Mouse (Mus musculus) T-helper 2 cell (primary cell): ENCODE data around the gene Gpr182.

Source experiments
- in situ Hi-C: fragments of 300-600 bp; cut with MboI, MseI; formaldehyde crosslinking; loops from one replicate; pipeline ENCODE4 v1.15.1; 2025; ENCODE audit warnings: high pct_unique_total_duplicates

Gpr182 gene

DNA sequence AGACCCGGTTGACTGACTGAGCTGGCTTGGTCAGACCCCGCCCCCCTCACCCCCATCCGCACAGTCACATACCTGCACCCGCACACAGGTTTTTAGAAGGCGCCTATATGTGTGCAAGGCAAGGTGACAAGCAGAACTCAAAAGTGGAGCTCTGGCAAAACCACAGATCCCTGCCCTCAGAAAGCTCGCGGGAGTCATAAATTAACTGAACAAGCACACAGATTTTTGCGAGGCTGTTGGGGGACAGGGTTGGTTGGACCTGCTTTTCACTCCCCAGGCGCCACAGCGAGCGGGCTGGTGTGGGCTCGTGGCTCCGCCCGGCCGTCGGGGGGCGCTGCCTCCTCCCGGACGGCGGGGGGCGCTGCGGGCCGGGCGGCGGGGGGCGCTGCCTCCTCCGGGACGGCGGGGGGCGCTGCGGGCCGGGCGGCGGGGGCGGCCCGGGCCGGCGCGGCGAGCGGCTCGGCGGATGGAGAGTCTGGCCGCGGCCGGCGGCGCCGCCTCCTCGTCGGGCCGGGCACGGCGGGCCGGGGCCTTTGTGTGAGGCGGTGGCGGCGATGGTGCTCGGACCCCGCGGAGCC lies 12.4 kb downstream of the Gpr182 start, which contains the start of gene Zbtb39:
Zbtb39 (plus strand) TSS at position 456 of the 578 bp plus-strand sequence.
- in situ Hi-C loops, result no loop called here

DNA sequence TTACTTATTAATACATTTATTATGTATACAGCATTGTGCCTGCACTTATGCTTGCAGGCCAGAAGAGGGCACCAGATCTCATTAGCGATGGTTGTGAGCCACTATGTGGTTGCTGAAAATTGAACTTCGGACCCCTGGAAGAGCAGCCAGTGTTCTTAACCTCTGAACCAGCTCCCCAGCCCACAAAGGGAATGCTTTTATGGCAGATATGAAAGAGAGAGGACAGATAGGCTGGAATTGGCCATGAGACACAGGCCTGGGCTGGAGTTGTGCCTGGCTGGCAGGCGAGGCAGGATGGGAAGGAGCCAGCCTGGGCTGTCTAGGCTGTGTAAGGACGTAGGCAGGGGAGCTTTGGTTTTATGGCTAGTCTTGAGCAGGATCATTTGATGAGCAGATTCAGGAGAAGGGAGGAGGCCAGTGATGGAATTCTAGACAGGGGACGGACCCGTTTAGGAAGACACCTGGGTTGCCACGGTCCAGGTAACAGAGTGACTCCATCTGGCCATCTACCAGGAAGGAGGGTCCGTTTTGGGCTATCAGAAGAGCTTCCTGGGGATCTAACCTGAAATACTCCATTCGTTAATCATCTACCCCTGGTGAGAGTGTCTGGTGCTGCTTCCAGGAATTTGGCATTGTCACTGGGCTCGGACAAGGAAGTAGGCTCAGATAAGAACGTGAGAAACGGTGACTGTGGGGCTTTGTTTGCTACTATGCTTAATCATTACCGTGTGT lies 13.2 kb downstream of the Gpr182 start:
- in situ Hi-C loops, result no loop called here

- in situ Hi-C loops, result no loop called here
Measured at GRCm38 (mm10) chr10:127737552-127737951, 14.0 kb downstream of the Gpr182 start.

- in situ Hi-C loops, result no loop called here
Measured at GRCm38 (mm10) chr10:127736916-127737315, 14.6 kb downstream of the Gpr182 start.

DNA sequence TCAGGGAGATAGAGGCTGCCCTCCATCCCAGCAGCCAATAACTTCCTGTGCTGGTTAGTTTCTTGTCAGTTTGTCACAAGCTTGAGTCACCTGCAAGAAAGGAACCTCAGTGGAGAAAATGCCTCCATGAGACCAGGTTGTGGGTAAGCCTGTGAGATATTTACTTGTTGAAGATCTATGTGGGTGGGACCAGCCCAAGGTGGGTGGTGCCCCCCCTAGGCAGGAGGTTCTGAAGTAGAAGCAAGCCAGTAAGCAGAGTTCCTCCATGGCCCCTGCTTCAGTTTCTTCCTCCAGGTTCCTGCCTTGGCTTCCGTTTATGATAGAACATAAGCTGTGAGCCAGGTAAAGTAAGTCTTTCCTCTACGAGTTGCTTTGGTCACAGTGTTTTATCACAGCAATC lies 15.3 kb downstream of the Gpr182 start:
- in situ Hi-C loops, result no loop called here

GRCm38 (mm10) chr10:127734434-127734833 lies 17.1 kb downstream of the Gpr182 start:
- in situ Hi-C loops, result no loop called here

- in situ Hi-C loops, result no loop called here
Measured at GRCm38 (mm10) chr10:127731397-127731796, 20.1 kb downstream of the Gpr182 start.

DNA sequence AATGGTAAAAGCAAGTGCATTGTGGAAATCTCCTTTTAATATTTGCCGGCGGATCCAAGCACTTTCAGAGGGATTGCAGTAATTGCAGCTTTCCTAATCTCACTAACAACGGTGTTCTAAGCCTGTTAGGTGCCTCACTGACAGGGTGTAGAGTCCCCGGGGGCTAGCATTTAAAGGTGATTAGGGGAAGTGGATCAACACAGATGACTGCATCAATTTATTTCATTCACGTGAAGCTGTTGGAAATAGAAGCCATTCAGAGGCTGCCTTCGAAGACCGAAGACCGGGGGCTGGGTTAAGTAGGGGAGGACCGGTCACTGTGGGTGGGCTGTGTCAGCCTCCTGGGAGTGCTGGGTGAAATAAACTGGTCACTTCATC lies 20.6 kb downstream of the Gpr182 start:
- in situ Hi-C loops, result no loop called here

- in situ Hi-C loops, result no loop called here
Measured at GRCm38 (mm10) chr10:127730285-127730932, 21.1 kb downstream of the Gpr182 start.

DNA sequence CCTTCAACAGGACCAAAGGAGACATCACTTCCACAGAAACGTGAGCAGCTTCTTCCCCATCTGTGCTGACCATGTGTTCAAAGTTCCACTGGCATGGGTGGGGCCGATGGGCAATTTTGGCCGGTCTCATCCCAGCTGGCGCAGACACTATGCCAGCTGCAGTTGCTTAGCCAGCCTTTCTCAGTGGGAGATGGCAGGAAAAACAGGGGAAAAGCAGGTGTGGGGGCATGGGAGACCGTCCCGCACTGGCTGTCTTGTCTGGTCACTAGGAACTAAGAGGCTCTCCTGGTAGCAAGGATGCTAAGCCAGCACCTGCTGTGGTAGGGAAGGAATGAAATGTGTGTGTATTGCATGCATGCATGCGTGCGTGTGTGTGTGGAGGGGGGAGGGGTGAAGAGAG lies 23.1 kb downstream of the Gpr182 start:
- in situ Hi-C loops, result no loop called here

DNA sequence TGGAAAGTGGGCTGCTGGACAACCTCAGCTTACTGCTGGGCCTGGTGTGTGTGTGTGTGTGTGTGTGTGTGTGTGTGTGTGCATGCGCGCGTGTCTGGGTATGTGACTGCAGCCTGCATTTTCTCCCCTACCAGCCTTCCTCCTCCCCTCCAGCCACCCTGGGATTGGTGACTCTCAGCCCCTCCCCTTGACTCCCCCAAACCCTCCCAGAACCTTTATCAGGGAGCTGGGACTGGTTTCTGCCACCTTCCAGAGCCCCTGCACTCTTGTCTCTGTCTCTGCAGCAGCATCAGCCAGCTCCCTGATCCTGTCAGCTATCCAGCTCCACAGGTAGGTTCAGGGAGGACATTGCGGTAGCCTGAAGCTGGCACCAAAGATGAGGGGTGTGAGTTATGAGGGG lies 26.4 kb downstream of the Gpr182 start:
- in situ Hi-C loops, result no loop called here

DNA sequence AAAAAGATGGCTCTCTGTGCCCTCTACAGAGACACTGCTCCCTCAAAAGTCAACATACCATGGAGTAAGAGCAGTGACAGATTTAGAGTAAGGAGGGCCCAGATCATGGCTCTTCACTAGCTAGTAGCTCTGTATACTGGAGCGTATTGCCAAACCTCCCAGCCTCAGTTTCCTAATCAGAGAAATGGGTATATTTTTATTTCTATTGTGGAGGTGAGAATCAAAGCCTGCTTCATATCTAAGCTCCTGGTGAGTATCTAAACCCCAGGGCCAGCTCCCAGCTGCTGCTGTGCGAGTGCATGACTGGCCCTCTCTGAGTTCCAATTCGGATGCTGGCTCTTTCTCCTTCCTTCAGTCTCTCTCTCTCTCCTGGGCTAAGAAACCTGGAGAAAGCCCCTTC lies 27.4 kb downstream of the Gpr182 start, which contains the start of gene Tac2:
Tac2 (plus strand) TSS at position 301 of the 400 bp plus-strand sequence.
- in situ Hi-C loops, result no loop called here

DNA sequence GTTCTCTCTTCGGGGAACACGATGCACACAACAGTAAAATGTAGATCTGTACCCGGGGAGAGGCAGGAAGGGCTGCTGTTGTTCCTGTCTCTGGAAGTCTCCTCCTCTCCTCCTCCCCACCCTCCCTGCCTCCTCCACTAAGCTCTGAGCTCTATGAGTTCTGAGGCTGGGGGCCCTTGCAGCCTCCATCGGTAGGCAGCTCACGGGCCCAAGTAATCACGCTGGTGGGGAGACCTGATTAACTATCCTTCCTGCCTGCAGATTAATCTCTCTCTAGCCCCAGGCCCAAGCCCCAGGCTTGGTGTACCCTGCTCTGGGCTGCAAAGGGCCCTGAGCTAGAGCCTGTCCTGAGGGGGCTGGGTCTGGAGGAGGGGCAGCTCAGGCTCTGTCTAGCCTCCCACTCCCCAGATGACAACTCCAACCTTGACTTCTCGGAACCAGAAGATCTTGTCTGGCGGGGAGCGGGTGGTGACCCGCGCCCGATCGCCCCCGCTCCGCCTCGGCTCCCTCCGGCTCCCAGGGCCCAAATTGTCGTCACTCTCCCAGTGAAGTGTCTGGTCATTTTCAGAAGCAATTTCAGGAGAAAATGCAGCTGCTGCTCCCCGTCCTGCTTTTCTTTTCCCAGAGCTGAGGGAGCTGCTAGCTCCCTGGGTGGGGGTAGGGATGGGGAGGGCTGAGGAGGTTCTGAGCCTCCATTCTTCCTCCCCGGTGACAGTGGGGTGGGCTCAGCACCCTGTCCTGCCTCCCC lies 29.7 kb downstream of the Gpr182 start:
- in situ Hi-C loops, result no loop called here

GRCm38 (mm10) chr10:127712736-127713135 lies 38.8 kb downstream of the Gpr182 start:
- in situ Hi-C loops, result no loop called here

- in situ Hi-C loops, result no loop called here
Measured at GRCm38 (mm10) chr10:127710331-127710730, 41.2 kb downstream of the Gpr182 start.

DNA sequence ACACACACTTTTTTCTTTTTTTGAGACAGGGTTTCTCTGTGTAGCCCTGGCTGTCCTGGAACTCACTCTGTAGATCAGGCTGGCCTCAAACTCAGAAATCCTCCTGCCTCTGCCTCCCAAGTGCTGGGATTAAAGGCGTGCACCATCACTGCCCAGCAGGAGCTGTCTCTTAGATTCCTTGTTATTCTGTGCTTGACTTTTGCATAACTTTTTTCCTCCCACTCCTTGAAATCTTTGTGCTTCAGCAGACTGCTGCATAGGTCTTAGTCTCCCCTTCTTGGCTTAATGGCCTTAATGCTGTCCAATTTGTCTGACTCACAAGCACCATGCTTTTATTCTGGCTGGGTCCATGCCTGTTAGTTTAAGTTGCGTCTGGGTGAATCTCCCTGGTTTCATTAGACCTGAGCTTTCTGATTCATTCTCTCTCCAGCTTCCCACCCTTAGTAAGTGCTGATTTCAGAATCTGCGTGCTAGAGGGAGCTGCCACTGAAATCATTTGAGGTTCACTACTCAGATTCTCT lies 42.6 kb downstream of the Gpr182 start:
- in situ Hi-C loops, result loop anchor here (10.0 kb wide), 1 partner anchor 144 kb away; no protein-coding TSS in a partner anchor

- in situ Hi-C loops, result loop anchor here (10.0 kb wide), 1 partner anchor 143 kb away; no protein-coding TSS in a partner anchor
Measured at GRCm38 (mm10) chr10:127707721-127708120, 43.8 kb downstream of the Gpr182 start.

DNA sequence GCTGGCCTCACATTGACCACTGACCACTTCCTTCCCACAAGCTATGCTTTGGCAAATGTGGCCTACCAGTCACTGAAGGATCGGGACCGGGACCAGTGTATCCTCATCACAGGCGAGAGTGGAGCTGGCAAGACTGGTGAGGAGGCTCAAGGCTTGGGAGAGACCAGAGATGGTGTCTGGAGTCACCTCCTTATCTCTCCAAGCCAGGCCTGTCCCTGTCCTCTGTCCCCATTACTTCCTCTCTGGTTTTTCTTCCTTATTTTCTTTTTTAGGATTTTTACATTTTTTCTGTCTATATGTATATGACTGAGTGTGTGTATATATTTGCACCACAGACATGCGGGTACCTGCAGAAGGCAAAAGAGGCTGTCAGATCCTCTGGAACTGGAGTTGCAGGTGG lies 45.7 kb downstream of the Gpr182 start:
- in situ Hi-C loops, result loop anchor here (10.0 kb wide), 1 partner anchor 141 kb away; no protein-coding TSS in a partner anchor

DNA sequence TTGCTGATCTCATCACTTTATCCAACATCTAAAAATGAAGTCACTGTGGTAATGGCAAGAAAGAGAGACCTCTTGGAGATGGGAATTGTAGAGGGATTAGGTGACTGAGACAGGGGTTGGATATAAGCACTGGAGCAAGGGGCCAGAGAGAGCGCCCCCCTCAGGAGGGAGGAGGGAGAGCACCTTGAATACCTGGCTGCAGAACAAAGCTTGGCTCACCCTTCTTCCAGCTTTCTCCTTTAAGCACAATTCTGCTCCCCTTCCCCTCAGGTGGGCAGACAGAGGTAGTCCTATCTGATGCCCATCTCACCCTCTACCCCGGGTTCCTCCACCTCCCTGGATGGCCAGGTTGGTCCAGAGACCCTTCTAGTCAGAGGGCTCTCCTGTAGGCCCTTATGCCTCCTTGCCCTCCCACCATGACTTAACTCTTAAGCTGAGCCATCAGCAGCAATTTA lies 46.7 kb downstream of the Gpr182 start, which contains the start of gene Myo1a:
Myo1a (plus strand) TSS at position 405 of the 455 bp plus-strand sequence.
- in situ Hi-C loops, result loop anchor here (10.0 kb wide), 1 partner anchor 140 kb away; no protein-coding TSS in a partner anchor

DNA sequence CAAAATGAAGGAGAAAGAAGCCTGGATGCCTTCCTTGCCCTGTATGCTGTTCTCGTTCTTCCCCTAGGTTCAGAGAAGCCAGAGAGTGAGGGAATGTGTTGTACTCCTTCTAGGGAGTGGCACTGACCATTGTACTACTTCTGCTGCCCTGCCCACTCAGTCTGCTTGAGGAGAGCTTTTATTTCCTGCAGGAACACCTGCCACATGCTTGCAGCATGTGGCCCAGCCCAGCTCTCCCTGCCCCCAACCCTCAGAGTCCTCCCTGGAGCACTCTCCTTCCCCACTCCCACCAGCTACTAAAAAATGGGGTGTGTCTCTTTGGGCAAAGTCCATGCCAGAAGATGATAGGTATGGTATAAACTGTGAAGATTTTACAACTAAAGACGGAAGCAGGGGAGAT lies 47.2 kb downstream of the Gpr182 start:
- in situ Hi-C loops, result loop anchor here (10.0 kb wide), 1 partner anchor 139 kb away; no protein-coding TSS in a partner anchor

DNA sequence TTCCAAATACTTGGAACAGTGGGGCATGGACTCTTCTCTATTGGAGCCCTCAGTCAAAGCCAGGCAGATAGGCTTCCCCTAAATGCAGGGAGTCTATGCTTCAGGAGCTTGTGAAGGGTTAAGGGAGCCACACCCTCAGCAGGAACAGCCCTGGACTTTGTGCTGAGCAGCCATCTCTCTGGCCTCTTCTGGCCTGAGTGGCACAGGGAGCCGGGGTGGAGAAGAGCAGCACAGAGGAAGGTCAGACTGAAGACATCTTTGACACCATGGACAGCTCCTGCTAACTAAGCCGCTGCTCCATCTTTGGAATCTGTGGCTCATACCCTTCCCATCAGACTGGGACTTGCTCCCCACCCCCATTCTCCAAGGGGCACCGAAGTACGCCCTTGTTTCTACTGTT lies 48.2 kb downstream of the Gpr182 start:
- in situ Hi-C loops, result loop anchor here (10.0 kb wide), 1 partner anchor 138 kb away; no protein-coding TSS in a partner anchor
